Mouse (Mus musculus) kidney, embryonic 15.5 days (tissue): ENCODE measurements around the gene Ddx41. TPM values are rescaled to one million over a fixed set of nuclear protein-coding genes. Genes with fewer than 3 reads are reported as not detected.
"Not testable (repeated sequence)": the region's sequence is repeated elsewhere in the genome, so short reads cannot be mapped to it uniquely, and the experiment has no call there.

Experiments used
- ATAC-seq: fragments of 200-750 bp; cut with Nextera tagmentation; replicated peaks from 2 replicates; pipeline ENCODE4 v1.8.0; 2017; ENCODE audit warnings: moderate TSS enrichment; ENCODE audit not compliant: low FRiP score
- H3K27ac ChIP-seq: fragments of 300-500 bp; sonication (generic); 2 replicates; pipeline ENCODE4 v1.5.1; 2015; ENCODE audit warnings: mild to moderate bottlenecking, inconsistent platforms
- H3K27me3 ChIP-seq: fragments of 300-500 bp; sonication (generic); 2 replicates; pipeline ENCODE4 v1.6.1; 2015; ENCODE audit warnings: inconsistent platforms
- H3K36me3 ChIP-seq: fragments of 300-500 bp; sonication (generic); 2 replicates; pipeline ENCODE4 v1.6.1; 2015; ENCODE audit warnings: inconsistent platforms
- H3K4me1 ChIP-seq: fragments of 300-500 bp; sonication (generic); 2 replicates; pipeline ENCODE4 v1.6.1; 2015; ENCODE audit warnings: inconsistent platforms
- H3K4me2 ChIP-seq: fragments of 300-500 bp; sonication (generic); 2 replicates; pipeline ENCODE4 v1.6.1; 2015; ENCODE audit warnings: moderate library complexity, mild to moderate bottlenecking, inconsistent platforms
- H3K4me3 ChIP-seq: fragments of 300-500 bp; sonication (generic); replicated peaks from 2 replicates; pipeline ENCODE4 v1.5.1; 2015; ENCODE audit warnings: mild to moderate bottlenecking, inconsistent platforms
- H3K9ac ChIP-seq: fragments of 300-500 bp; sonication (generic); 2 replicates; pipeline ENCODE4 v1.6.1; 2015; ENCODE audit warnings: mild to moderate bottlenecking, inconsistent platforms
- H3K9me3 ChIP-seq: fragments of 300-500 bp; sonication (generic); replicated peaks from 2 replicates; pipeline ENCODE4 v1.6.1; 2016; ENCODE audit warnings: inconsistent platforms
- WGBS: fragments of 180-500 bp; shearing (Covaris S2); methylation state at CpG from one replicate; pipeline ENCODE4 v1.1.7; 2015; ENCODE audit warnings: mixed read lengths; 5-methylcytosine and 5-hydroxymethylcytosine counted together
- polyA plus RNA-seq: library from polyadenylated mRNA; unstranded; fragments of >200 nt; fragmentation: Nextera tagmentation; extraction: Ambion mirVana; gene quantifications from 2 replicates; pipeline ENCODE4 v1.2.1, GENCODE M21; 2015

Ddx41 gene
- 80.4 and 87.4 TPM in 2 replicates for polyA plus RNA-seq

DNA sequence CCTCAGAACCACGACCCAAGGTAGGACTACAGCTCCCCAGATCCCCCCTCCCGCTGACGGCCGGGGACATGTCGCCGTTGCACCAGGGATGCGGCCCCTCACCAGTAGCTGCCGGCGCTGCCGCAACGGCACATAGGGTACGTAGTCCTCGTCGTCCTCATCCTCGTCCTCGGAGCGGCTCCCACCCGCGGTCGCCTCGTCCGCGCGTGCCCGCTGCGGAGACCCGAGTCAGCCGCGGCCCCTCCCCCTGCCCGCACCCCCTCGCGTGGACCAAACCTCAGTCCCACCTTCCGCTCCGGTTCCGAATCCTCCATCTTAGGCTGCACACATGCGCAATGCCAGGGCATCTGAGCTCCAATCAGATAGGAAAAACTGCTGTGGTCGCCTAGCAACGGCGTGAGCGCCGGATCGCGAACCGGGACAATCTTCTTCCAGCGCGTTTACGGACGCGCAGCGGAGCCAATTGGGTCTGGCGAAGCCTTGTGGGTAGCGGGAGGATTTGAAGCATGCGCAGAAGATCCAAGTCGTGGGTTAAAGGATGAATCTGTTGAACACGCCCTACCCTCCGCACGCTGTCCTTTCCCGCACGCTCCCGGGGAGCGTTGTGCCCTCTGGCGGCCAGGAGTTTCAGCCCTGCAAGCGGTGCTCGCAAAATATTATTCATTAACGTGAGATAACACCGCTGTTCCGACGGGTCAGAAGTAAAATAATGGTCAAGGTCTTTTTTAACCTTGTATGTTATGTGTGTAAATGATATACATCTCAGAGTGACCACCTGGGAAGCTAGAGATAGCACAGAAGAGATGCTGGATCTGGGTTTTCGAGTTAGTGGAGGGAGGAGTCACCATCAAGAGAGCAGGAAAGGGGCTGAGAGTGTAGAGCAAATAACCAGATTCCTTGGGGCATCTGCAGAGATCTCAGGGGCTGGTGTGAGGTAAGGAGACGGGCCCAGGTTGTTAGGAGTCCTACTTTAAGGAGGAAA is at the start of gene Ddx41:
Gene Ddx41, minus strand, starts transcription at position 465 of the 982 bp plus-strand sequence.
- H3K27me3 ChIP-seq: no peaks in the 10 kb centered on the region
- H3K4me1 ChIP-seq: peaks cover 19% of the 10 kb centered on the region
- peaks cover 78% of the 10 kb centered on the region for H3K36me3 ChIP-seq
- H3K9ac ChIP-seq: peak within 1 kb of the TSS; percentile 65
- WGBS: under 1% methylated on average over 70 of the region's 70 CpGs
- H3K9me3 ChIP-seq: no peaks in the 10 kb centered on the region
- H3K4me3 ChIP-seq: peak within 1 kb of the TSS; percentile 63
- ATAC-seq: peak; percentile 98
- H3K4me2 ChIP-seq: peak within 1 kb of the TSS; percentile 96
- peak within 1 kb of the TSS; percentile 52 for H3K27ac ChIP-seq

DNA sequence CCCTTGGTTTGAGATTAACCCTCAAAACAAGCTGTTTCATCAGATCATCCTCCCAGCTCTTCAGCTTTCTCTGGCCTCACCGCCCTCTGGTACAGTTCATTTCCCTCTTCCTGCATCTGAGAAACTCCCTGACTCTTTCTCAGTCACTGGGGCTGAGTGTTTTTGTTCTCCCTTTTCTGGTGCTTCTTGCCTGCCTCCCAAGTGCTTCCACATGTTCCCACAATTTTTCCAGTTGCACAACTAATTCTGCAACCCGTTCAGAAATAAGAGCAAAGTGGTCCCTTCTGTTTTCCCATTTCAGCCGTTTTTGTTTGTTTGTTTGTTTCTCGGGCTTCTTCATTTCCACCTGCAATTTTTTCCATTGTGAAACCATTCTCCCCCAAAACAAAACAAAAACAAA is 41.6 kb upstream of the Ddx41 start:
- WGBS: 87% methylated on average over 4 of the region's 4 CpGs
- no peak overlapping the region for H3K27ac ChIP-seq
- no peak overlapping the region for H3K4me2 ChIP-seq
- no peak overlapping the region for H3K9ac ChIP-seq
- no peak for ATAC-seq
- H3K27me3 ChIP-seq: no peaks in the 10 kb centered on the region
- H3K4me1 ChIP-seq: no peaks in the 10 kb centered on the region
- H3K9me3 ChIP-seq: no peaks in the 10 kb centered on the region
- no peak overlapping the region for H3K4me3 ChIP-seq
- 0 out of 2 replicates have a peak, but pooled peaks cover 4% of the 10 kb centered on the region for H3K36me3 ChIP-seq

DNA sequence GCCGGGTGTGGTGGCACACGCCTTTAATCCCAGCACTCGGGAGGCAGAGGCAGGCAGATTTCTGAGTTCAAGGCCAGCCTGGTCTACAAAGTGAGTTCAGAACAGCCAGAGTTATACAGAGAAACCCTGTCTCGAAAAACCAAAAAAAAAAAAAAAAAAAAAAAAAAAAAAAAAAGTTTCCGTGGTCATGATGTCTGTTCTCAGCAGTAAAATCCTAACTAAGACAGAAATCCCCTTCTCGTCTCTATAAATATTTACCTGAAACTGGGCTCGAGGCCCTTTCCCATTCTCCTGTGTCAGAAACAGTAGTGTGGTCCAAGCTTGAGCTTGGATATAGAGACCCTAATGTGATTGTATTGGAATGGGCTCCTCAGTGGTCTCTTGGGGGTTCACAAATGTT is 40.4 kb upstream of the Ddx41 start:
- H3K4me2 ChIP-seq, ATAC-seq, H3K9ac ChIP-seq, H3K27ac ChIP-seq, H3K9me3 ChIP-seq, H3K4me3 ChIP-seq, H3K4me1 ChIP-seq, H3K27me3 ChIP-seq, H3K36me3 ChIP-seq: not testable (repeated sequence)
- 87% methylated on average over 7 of the region's 7 CpGs for WGBS

DNA sequence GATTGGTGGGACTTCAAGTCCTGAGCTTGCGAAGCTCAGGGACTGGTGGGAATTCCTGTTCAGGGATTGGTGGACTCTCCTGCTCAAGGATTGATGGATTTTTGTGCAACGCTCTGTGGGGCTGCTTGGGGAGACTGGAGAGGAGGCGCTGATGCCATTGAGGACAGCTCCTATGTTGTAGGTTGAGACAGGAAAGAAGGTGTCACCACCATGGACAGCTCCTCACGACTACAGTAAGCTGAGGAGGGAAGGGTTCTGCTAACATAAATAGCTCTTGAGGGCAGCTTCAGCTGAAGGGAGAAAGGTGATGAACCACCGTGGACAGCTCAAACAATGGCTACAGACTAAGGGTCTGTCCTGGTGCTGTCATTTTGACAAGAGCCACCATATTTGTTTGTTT is 39.5 kb upstream of the Ddx41 start:
- Histone ChIP-seq H3K27ac (no peak overlapping the region), H3K4me2 (no peak overlapping the region), H3K9me3 (no peaks in the 10 kb centered on the region), H3K27me3 (no peaks in the 10 kb centered on the region), H3K4me3 (no peak overlapping the region), H3K4me1 (peaks cover 5% of the 10 kb centered on the region), H3K36me3 (0 out of 2 replicates have a peak, but pooled peaks cover 4% of the 10 kb centered on the region), H3K9ac (no peak overlapping the region)
- 55% methylated on average over 5 of the region's 5 CpGs for WGBS
- no peak for ATAC-seq

DNA sequence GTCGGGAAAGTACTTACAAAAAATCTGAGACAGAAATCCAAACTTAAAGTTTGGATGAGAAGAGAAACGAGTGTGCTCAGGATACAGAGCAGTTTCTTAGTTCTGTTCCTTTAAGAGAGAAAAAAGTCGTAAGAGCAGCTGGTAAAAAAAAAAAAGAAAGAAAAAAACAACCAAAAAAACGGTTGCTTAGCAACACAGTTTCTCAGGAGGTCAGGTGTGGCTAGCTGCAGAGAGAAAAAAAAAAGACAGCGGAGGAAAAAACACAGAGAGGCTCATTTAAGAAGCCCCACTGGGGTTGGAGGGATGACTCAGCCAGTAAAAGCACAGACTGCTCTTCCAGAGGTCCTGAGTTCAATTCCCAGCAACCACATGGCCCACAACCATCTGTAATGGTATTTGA is 37.9 kb upstream of the Ddx41 start:
- Histone ChIP-seq H3K4me3 (no peak overlapping the region), H3K4me2 (no peak overlapping the region), H3K9ac (no peak overlapping the region), H3K27ac (no peak overlapping the region), H3K27me3 (no peaks in the 10 kb centered on the region), H3K4me1 (peaks cover 13% of the 10 kb centered on the region), H3K36me3 (0 out of 2 replicates have a peak, but pooled peaks cover 4% of the 10 kb centered on the region), H3K9me3 (no peaks in the 10 kb centered on the region)
- ATAC-seq: no peak
- 70% methylated on average over 5 of the region's 5 CpGs for WGBS

DNA sequence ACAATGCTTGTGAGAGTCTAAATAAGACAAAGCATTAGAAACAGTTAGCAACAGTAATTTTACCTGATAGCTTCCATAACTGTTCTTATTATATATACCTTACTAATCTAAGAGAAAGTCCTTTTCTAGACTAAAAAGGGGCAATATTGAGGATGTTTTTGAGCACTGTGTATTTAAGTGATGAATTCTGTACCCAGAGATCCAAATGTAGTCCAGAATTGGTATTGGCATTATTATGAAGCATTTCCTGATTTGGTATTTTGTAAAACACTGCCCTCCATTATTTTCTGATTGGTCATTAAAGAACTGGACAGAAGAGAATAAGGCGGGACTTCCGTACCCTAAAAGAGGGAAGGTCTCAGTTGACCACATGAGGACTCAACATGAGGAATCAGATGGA is 37.0 kb upstream of the Ddx41 start, which contains the start of gene Tmed9:
Gene Tmed9, plus strand, starts transcription at position 301 of the 400 bp plus-strand sequence.
- Histone ChIP-seq H3K27ac (no peak within 1 kb of the TSS), H3K4me1 (peaks cover 18% of the 10 kb centered on the region), H3K27me3 (no peaks in the 10 kb centered on the region), H3K9me3 (no peaks in the 10 kb centered on the region), H3K4me3 (no peak within 1 kb of the TSS), H3K4me2 (no peak within 1 kb of the TSS), H3K9ac (no peak within 1 kb of the TSS), H3K36me3 (peaks cover 5% of the 10 kb centered on the region)
- 92% methylated on average over 2 of the region's 2 CpGs for WGBS
- ATAC-seq: no peak

DNA sequence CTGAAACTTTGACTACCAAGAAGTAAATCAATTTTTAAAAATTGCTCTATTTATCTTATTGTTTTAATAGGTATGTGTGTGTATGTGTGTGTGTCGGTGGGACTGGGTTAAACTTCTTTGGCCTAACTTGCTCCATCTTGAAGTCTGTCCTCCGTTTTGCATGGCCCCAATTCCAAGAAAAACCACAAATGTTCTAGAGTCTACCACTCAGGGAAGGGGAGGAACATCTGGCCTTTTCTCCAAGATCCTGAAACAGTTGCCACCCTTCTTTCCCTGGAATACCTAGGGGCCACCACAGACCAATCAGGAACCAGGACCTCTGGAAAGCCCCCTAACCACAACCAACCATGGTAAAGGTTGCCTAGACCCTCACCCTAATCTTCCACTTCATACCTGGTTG is 35.5 kb upstream of the Ddx41 start:
- no peaks in the 10 kb centered on the region for H3K27me3 ChIP-seq
- 87% methylated on average over 2 of the region's 2 CpGs for WGBS
- peaks cover 18% of the 10 kb centered on the region for H3K4me1 ChIP-seq
- no peak for ATAC-seq
- H3K4me2 ChIP-seq: no peak overlapping the region
- 0 out of 2 replicates have a peak overlapping the region, but pooled peaks have one; percentile 3 for H3K4me3 ChIP-seq
- no peaks in the 10 kb centered on the region for H3K9me3 ChIP-seq
- no peak overlapping the region for H3K9ac ChIP-seq
- peaks cover 17% of the 10 kb centered on the region for H3K36me3 ChIP-seq
- H3K27ac ChIP-seq: no peak overlapping the region

DNA sequence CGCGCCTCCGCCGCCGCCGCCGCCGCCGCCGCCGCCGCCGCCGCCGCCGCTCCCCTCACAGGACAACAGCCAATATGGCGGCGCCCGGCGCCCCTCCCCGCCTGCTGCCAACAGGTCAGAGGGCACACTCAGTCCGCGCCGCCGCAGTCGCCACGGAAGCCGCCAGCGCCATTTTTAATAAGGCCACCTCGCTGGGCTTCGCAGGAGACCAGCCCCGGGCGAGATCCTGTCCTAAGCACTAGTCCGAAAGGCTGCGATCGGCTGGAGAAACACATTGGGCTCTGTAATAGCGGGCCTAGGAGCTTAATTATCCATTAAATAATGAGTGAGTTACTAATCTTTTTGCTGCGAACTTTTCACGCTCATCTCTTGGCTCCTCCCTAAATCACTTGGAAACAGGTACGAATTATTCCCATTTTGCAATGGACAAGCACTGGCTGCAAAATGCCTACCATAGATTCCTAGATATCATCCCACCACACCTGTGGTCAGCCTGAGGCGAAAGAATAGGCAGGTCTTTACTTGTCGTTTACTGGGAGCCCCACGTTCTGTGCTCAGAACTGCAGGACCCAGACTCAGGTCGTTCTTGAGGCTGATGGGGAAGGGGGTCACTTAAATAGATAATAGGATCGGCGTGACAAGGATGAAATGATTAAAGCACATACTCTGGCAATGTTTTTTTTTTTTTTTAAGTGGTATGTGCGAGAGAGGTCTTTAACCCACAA is 34.7 kb upstream of the Ddx41 start, which contains the start of gene Fam193b:
Gene Fam193b, minus strand, starts transcription at position 94 of the 725 bp plus-strand sequence.
- H3K36me3 ChIP-seq: peaks cover 23% of the 10 kb centered on the region
- peak; percentile 89 for ATAC-seq
- no peaks in the 10 kb centered on the region for H3K9me3 ChIP-seq
- H3K27me3 ChIP-seq: no peaks in the 10 kb centered on the region
- H3K9ac ChIP-seq: peak within 1 kb of the TSS; percentile 97
- H3K27ac ChIP-seq: peak within 1 kb of the TSS; percentile 94
- WGBS: 2% methylated on average over 47 of the region's 47 CpGs
- peaks cover 18% of the 10 kb centered on the region for H3K4me1 ChIP-seq
- peak within 1 kb of the TSS; percentile 93 for H3K4me2 ChIP-seq
- H3K4me3 ChIP-seq: peak within 1 kb of the TSS; percentile 97

DNA sequence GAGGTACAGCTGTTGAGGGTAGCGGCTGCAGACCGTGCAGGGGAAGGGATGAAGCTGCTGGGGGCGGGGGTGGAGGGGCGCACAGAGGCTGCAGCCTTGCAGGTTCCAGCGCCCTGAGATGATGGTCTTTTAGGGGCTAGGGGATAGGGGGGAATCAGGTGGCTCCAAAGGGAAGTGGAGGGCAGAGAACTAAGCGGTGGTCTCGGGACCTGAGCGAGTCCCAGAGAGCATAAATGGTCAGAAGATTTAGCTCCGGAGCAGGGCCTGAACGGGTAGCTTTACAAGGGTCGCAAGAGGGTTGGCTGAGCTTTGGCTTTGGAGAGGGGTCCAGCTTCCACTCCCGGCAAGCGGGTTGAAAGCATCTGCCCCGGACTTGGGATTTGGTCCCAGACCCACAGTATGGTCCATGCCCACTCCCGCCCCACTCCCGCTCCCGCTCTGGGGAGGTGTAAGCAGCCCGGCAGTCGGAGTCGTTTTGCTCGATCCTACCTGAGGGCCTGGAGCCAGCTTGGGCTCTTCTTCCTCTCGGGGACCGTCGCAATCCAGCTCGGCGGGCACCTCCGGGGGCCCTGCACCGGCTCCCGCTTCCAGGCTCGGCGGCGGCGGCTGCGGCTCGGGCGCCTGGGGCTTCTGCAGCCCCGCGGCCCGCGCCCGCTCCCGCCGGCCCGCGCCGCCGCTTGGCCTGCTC is 34.0 kb upstream of the Ddx41 start:
- Histone ChIP-seq H3K36me3 (peaks cover 29% of the 10 kb centered on the region), H3K4me1 (peaks cover 18% of the 10 kb centered on the region), H3K9ac (peak overlapping the region; percentile 97), H3K27me3 (no peaks in the 10 kb centered on the region), H3K27ac (peak overlapping the region; percentile 94), H3K4me2 (peak overlapping the region; percentile 93), H3K4me3 (peak overlapping the region; percentile 97), H3K9me3 (no peaks in the 10 kb centered on the region)
- under 1% methylated on average over 47 of the region's 47 CpGs for WGBS
- ATAC-seq: peak; percentile 75

DNA sequence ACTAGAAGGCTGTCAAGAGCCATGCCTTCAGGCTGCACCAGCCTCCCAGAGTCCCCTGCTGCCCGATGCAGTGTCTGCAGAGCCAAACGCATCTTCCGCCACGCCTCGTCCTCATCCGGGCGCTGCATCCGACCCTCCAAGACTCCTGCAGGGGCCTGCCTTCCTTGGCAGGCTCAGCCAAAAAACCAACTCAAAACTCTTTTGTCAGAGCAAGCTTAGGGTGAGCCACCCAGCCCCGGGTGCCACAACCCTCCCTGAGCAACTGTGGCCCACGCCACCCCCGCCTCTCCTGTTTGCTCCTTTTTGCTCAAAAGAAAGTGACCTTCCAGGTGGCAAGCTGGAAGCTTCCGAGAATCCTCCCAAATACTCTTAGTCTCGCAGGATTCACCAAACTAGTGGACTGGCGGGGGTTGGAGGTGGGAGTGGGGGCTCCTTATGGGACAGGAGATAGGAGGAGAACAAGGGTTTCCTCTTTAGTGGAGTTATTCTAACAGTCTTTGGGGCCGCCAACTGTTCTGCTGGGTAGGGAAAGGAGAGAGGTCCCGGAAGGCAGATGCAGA is 33.3 kb upstream of the Ddx41 start:
- Histone ChIP-seq H3K36me3 (peaks cover 31% of the 10 kb centered on the region), H3K27me3 (no peaks in the 10 kb centered on the region), H3K4me3 (peak overlapping the region; percentile 97), H3K9me3 (no peaks in the 10 kb centered on the region), H3K4me1 (peaks cover 18% of the 10 kb centered on the region), H3K9ac (peak overlapping the region; percentile 97), H3K4me2 (peak overlapping the region; percentile 93), H3K27ac (peak overlapping the region; percentile 94)
- no peak for ATAC-seq
- 5% methylated on average over 16 of the region's 16 CpGs for WGBS

DNA sequence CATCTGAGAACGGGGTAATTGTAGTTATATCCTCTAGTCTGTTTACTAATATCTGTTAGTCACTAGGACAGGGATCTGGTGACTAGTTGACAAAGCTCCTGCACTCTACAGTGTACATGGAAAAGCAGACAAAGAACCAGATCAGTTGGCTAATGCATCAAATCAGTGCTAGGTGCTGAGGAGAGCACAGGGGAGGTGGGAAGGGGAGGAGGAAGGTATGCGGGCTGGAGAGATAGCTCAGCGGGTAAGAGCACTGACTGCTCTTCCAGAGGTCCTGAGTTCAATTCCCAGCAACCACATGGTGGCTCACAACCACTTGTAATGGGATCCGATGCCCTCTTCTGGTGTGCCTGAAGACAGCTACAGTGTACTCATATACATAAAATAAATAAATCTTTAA is 32.1 kb upstream of the Ddx41 start:
- peaks cover 18% of the 10 kb centered on the region for H3K4me1 ChIP-seq
- H3K9ac ChIP-seq, H3K27ac ChIP-seq, H3K4me2 ChIP-seq, H3K4me3 ChIP-seq, H3K9me3 ChIP-seq, H3K27me3 ChIP-seq, ATAC-seq: not testable (repeated sequence)
- H3K36me3 ChIP-seq: peaks cover 34% of the 10 kb centered on the region
- WGBS: 89% methylated on average over 4 of the region's 4 CpGs
